Mouse (Mus musculus): Measurements from ENCODE around the gene Zfp971. TPM values are rescaled to one million over a fixed set of nuclear protein-coding genes. Genes with fewer than 3 reads are reported as not detected.
"Not testable (repeated sequence)": the region's sequence is repeated elsewhere in the genome, so short reads cannot be mapped to it uniquely, and the experiment has no call there.

Zfp971 gene
- 10.6 and 14.6 TPM in 2 replicates for polyA plus RNA-seq (2016; fragmentation: Nextera tagmentation; extraction: Ambion mirVana)

- H3K27ac ChIP-seq = peak within 1 kb of the TSS; percentile 83
- 3% methylated on average over 15 of the region's 15 CpGs for WGBS
- peak; percentile 19 for DNase-seq (ENCODE audit: low spot score)
- peak within 1 kb of the TSS; percentile 64 for H3K4me3 ChIP-seq
- H3K9me3 ChIP-seq; H3K36me3 ChIP-seq; H3K27me3 ChIP-seq (ENCODE audit: insufficient read depth, poor library complexity, severe bottlenecking); H3K4me1 ChIP-seq (replicated peaks): not testable (repeated sequence)
These were observed at the start of gene Zfp971 for GRCm38 (mm10) chr2:178023011-178023611. Gene Zfp971 (plus strand): TSS chr2:178023284.

- not testable (repeated sequence) for H3K4me1 ChIP-seq (replicated peaks)
These were observed 48.3 kb upstream of the Zfp971 start for GRCm38 (mm10) chr2:177974814-177975213.

GRCm38 (mm10) chr2:178019486-178019885, 3.6 kb upstream of the Zfp971 start:
- not testable (repeated sequence) for H3K36me3 ChIP-seq; H3K4me3 ChIP-seq; H3K9me3 ChIP-seq; DNase-seq (ENCODE audit: low spot score); H3K27ac ChIP-seq; H3K27me3 ChIP-seq (ENCODE audit: insufficient read depth, poor library complexity, severe bottlenecking); H3K4me1 ChIP-seq (replicated peaks)
- WGBS = 90% methylated on average over 3 of the region's 3 CpGs

More at GRCm38 (mm10) chr2:177974814-177975213, 48.3 kb upstream of the Zfp971 start:
- H3K27ac ChIP-seq; H3K9me3 ChIP-seq; H3K27me3 ChIP-seq (ENCODE audit: insufficient read depth, poor library complexity, severe bottlenecking); H3K36me3 ChIP-seq; DNase-seq (ENCODE audit: low spot score); H3K4me3 ChIP-seq: not testable (repeated sequence)
- 77% methylated on average over 7 of the region's 7 CpGs for WGBS

- H3K27ac ChIP-seq; H3K4me3 ChIP-seq; H3K9me3 ChIP-seq; H3K36me3 ChIP-seq; H3K4me1 ChIP-seq (replicated peaks); H3K27me3 ChIP-seq (ENCODE audit: insufficient read depth, poor library complexity, severe bottlenecking); DNase-seq (ENCODE audit: low spot score): not testable (repeated sequence)
- 93% methylated on average over 8 of the region's 8 CpGs for WGBS
These were observed 2.3 kb upstream of the Zfp971 start for GRCm38 (mm10) chr2:178020773-178021172.

- H3K4me3 ChIP-seq = peak overlapping the region; percentile 64
- H3K27ac ChIP-seq = peak overlapping the region; percentile 83; the same call in 1 of the 2 replicates
- not testable (repeated sequence) for H3K9me3 ChIP-seq; DNase-seq (ENCODE audit: low spot score); H3K36me3 ChIP-seq; H3K27me3 ChIP-seq (ENCODE audit: insufficient read depth, poor library complexity, severe bottlenecking); H3K4me1 ChIP-seq (replicated peaks)
- WGBS = 24% methylated on average over 2 of the region's 2 CpGs
These were observed 777 bp downstream of the Zfp971 start for GRCm38 (mm10) chr2:178023861-178024260.

GRCm38 (mm10) chr2:178027601-178028000, 4.5 kb downstream of the Zfp971 start:
- WGBS = 87% methylated on average over 3 of the region's 3 CpGs
- not testable (repeated sequence) for H3K4me1 ChIP-seq (replicated peaks); H3K27ac ChIP-seq; H3K36me3 ChIP-seq; H3K4me3 ChIP-seq; H3K27me3 ChIP-seq (ENCODE audit: insufficient read depth, poor library complexity, severe bottlenecking); DNase-seq (ENCODE audit: low spot score); H3K9me3 ChIP-seq

GRCm38 (mm10) chr2:178058195-178058594, 35.1 kb downstream of the Zfp971 start:
- no peaks in the 10 kb centered on the region for H3K4me1 ChIP-seq (replicated peaks)
- H3K9me3 ChIP-seq = peaks cover 7% of the 10 kb centered on the region; the same call in 1 of the 2 replicates
- WGBS = 7% methylated on average over 1 of the region's 1 CpGs
- peak; percentile 35 for DNase-seq (ENCODE audit: low spot score)
- H3K27ac ChIP-seq = no peak overlapping the region
- no peaks in the 10 kb centered on the region for H3K27me3 ChIP-seq (ENCODE audit: insufficient read depth, poor library complexity, severe bottlenecking)
- H3K36me3 ChIP-seq = peaks cover 10% of the 10 kb centered on the region
- no peak overlapping the region for H3K4me3 ChIP-seq

GRCm38 (mm10) chr2:178078166-178078717, 55.2 kb downstream of the Zfp971 start, which contains the start of gene Zfp931:
Gene Zfp931 (minus strand): TSS chr2:178078476.
- H3K27me3 ChIP-seq (ENCODE audit: insufficient read depth, poor library complexity, severe bottlenecking); DNase-seq (ENCODE audit: low spot score); H3K36me3 ChIP-seq; H3K27ac ChIP-seq; H3K9me3 ChIP-seq; H3K4me1 ChIP-seq (replicated peaks): not testable (repeated sequence)
- H3K4me3 ChIP-seq = peak within 1 kb of the TSS; percentile 55
- WGBS = 0% methylated on average over 13 of the region's 14 CpGs

Other genes with a start within 250 kb of the Zfp971 start
- 28.2 and 41.1 TPM in 2 replicates for gene Gm14325, start 182.9 kb upstream of the Zfp971 start, polyA plus RNA-seq (2016; fragmentation: Nextera tagmentation; extraction: Ambion mirVana)
- gene Gm14327, start 126.2 kb upstream of the Zfp971 start, polyA plus RNA-seq (2016; fragmentation: Nextera tagmentation; extraction: Ambion mirVana) = 2.1 TPM in 2 replicates
- gene Zfp972, start 97.7 kb upstream of the Zfp971 start, polyA plus RNA-seq (2016; fragmentation: Nextera tagmentation; extraction: Ambion mirVana) = 0.73 TPM in 1 of 2 replicates, not detected in the other
- 16.0 and 16.7 TPM in 2 replicates for gene Gm14326, start 66.0 kb upstream of the Zfp971 start, polyA plus RNA-seq (2016; fragmentation: Nextera tagmentation; extraction: Ambion mirVana)
- 12.6 and 17.3 TPM in 2 replicates for gene Zfp931, start 55.2 kb downstream of the Zfp971 start, polyA plus RNA-seq (2016; fragmentation: Nextera tagmentation; extraction: Ambion mirVana)
- gene Phactr3, start 95.7 kb downstream of the Zfp971 start, polyA plus RNA-seq (2016; fragmentation: Nextera tagmentation; extraction: Ambion mirVana) = 7.1 and 11.1 TPM in 2 replicates

All from hindbrain, embryonic 10.5 days (tissue).